Mouse (Mus musculus) stomach, postnatal 0 days (tissue): ENCODE measurements at regions not wholly inside any gene's neighbourhood (a gene's known extent, or its start where the extent isn't known, plus 50 kb on each side); places are given as distances from the start of the nearest gene placed in this dataset.

Experiments used
- CTCF ChIP-seq: IDR thresholded peaks from 2 replicates; pipeline ENCODE4 v1.5.1; 2016; ENCODE audit warnings: antibody characterized with exemption, low read depth, mild to moderate bottlenecking, moderate library complexity
- EP300 ChIP-seq: optimal IDR thresholded peaks from 2 replicates; pipeline ENCODE3; 2016; ENCODE audit warnings: antibody characterized with exemption

DNA sequence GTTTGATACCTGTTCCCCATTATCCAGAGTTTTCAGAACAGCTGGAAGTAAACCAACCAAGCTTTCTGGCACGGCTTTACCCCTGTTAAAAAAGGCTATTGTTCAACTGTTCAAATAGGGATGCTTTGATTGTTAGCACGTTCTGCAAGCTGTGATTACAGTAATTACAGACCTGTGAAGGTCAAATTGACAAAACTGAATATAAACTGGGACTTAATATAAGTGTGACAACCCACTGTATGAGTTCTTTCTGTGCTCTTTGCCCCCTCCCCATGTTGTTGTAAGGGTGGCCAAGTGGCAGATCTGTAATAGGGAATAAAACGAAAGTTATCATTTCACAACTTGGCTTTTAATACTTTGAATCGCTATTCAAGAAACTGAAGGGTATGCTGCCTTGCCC, 105.0 kb upstream of the 4933415F23Rik start:
- TF ChIP-seq EP300 (no peak), CTCF (no peak)
